Mouse (Mus musculus) cerebellum, adult (tissue): ENCODE data around the gene Kctd10.

ENCODE experiments used
- ATAC-seq: cut with Nextera tagmentation; 2 replicates; pipeline ENCODE4 v1.9.2; 2017; ENCODE audit warnings: mild to moderate bottlenecking, moderate library complexity, mixed read lengths; ENCODE audit not compliant: insufficient number of reproducible peaks, low FRiP score, low TSS enrichment

The Kctd10 gene

DNA sequence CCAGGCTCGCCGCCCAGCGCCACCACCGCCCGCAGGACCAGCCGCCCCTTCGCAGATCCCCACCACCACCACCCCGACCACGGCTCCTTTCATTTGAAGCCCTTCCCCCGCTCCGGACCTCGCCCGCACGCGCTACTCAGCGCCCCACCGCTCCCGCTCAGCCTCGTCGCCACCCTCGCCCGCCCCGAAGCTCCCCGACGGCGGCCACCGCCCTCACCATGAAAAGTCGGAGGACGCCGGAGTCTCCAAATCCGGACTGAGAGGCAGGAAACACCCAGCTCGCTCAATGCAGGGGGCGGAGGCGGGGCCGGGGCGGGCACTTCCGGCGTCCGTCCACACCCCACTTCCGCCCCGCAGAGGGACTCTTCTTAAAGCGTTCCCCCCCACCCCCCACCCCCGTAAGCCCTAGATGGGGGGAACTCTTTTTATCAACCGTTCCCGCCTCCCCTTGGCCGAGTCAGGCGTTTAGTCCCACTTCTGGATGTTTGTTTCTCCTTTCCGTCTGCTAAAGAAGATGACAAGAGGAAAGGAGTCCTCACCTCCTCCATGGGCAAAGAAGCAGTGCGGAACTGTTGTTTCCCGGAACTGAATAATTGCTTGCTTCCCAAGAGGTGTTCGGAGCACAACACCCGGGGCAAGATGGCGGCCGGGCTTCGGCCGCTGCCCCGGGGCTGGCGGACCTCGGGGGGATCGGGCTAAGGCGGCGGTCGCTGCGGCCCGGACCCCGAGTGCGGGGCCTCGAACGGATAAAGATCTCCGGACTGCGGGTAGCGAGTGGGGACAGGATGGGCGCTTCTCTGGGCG lies at the start of gene Kctd10, which contains the start of gene Ube3b:
Kctd10 (minus strand) TSS at position 300 of the 804 bp plus-strand sequence.
Ube3b (plus strand) TSS at position 399 of the 804 bp plus-strand sequence.
- peak; percentile 88 for ATAC-seq

DNA sequence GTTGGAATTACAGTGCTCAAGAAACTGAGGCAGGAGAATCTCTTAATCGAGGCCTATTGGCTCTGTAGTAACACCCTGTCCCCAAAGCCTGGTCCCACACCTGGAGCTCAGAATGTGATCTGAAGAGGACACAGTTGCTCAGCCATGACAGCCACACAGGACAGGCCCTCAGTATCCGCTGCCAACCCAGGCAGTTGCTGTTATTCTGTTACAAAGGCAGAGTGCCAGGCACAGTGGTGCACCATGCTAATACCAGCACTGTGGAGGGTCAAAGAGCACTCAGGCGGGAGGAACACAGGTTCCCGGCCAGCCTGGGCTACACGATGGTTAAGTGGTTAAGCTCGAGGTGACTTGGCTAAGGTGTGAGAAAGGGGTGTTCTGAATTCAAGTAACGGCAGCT lies 49.5 kb upstream of the Kctd10 start:
- no peak for ATAC-seq

DNA sequence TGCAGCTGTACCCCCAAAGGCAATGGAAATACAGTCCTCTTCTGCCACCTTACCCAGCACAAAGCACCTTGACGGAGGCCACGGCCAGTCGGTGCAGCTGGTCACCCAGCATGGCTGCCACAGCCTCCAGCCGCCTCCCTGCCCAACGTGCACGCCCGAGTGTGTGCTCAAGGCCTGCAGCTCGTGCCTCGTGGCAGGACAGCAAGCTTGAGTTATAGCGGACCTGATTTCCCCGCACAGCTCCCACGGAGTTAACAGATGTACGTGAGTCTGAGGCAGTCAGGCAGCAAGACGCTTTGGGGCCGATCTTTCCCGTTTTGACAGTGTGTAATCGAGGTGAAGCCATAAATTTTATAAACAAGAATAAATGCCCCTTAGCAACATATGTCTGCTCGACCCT lies 48.3 kb upstream of the Kctd10 start:
- ATAC-seq: no peak

DNA sequence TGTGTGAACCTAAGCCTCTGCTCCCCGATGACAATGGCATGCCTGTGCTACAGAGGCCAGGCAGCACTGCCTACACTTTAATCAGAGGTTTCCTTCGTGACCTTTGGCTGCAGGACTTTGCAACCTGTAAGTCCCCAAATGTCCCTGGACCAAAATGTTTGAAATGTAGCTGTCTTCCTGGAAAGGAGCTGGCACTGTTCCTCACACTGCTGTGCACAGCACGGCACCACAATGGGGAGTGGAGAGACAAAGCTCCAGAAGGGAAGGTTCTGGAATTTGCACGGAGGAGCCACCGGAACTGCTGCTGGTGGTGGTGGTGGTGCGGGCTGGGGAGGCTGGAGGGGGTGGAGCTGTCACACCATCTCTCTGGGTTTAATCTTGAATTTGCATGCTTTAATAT lies 46.4 kb upstream of the Kctd10 start:
- no peak for ATAC-seq

DNA sequence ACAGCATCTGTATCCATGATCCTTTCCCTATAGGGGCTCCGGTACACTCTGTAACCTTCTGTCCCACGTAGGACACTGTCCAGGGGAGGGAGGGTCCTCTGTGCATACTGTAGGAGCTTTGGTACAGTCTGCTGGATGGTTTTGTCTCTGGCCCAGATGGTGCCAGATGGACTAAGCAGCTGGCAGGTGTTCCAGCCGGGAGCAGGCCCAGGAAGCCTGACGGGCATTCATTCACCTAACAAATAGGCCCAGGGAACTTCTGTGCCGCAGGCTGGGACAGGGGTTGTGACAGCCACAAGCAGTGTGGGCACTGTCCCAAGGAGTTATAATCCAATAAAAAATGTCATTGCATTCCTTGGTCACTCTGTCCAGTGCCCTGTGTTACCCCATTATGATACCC lies 43.7 kb upstream of the Kctd10 start:
- no peak for ATAC-seq

DNA sequence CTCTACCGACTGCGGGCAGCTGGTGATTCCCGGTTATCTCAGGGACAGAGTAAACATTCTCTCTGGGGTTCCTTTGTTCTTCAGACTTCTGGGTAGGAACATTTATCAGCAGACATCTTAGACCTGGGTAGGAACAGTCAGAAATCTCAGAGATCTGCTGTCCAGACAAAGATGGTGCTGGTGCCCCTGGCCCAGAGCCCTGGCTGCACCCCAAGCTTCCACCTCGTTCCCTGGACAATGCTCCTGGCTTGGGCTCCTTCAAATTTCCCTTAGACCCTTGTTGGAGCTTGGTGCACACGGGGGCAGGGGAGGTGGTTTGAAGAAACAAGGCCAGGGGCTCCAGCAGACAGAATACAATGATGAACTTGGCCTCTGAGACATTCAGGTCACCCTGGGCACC lies 42.3 kb upstream of the Kctd10 start:
- ATAC-seq: no peak

DNA sequence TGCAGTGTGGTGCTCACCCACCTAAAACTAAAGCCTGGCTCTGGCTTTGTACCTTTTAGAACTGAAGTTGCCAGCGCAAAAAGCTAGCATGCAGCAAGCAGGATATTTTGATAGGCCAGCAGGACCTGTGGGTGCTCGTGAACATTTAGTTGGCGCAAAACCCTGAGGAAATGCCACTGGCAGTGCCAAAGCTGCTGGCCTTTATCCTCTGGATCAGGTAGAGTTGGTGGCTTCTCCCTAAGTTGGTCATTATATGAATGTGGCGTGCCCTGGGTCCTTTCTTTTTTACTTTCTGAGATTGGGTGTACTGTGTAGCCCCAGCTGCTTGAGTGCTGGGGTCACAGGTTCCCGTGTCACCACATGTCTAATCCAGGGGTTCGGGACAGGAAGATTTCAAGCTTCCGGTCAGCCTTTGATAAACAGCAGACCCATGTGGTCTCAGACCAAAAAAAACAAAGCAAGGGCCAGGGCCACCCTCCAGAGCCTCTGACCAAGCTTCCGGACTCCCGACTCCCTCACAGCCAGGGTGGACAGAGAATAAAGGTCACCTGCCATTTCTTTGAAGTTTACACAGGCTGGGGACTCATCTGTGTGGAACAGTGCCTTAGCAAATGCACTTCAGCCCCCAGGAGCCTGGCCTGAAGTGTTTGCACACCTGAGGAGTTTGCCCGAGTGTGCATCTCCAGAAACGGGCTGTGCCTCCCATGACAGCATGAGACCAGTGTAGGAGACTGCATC lies 41.4 kb upstream of the Kctd10 start:
- no peak for ATAC-seq

DNA sequence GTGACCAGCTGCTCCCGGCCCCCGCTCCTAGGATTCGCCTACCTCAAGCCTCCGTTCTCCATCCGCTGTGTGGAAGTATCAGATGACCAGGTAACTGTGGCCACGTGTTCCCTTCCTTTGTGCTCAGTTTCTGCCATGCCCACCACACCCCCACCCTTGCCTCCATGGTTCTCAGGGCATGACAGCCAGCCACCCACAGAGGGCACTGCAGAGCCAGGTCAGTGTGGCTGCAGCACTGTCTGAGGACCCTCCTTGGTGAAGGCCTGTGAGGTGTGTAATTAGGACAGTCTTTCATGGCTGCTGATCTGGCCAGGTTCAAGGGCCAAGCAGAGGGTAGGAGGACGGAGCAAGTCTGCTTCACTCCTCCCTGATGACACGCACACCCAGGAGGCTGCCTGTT lies 38.2 kb upstream of the Kctd10 start:
- ATAC-seq: no peak

DNA sequence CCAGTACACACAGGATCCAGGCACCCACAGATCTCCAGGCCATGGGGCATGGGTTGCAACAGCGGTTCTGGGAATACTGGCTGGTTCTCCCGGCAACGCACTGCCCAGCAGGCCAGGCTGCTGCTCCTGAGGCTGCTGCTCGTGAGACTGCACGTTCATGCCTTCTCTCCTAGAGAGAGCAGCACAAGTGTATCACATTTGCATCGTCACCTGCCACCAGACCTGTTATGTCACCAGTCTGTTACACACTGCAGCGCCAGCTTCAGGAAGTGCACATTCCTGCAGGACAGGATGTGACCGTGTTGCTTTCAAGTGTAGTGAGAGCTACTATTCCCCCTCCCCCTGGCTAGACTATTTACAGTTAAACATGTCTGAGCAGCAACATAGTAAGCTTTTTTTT lies 36.5 kb upstream of the Kctd10 start:
- ATAC-seq: no peak

DNA sequence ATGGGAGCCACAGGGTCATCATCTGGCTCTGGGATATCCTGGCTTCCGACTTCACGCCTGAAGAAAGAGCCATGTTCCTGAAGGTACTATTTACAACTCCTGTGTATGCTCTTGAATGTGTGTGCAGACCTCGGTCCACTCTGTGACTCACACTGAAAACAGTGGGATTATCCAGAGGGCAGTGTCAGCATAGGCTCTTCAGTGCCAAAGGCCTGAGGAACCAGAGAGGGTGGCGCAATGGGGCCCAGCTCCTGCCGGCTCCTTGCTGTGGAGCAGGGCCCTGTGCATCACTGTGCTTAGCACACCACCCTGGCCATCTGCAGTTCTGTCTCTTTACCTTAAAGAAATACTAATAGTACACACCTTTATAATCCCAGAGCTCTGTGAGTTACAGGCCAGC lies 35.3 kb upstream of the Kctd10 start:
- no peak for ATAC-seq

DNA sequence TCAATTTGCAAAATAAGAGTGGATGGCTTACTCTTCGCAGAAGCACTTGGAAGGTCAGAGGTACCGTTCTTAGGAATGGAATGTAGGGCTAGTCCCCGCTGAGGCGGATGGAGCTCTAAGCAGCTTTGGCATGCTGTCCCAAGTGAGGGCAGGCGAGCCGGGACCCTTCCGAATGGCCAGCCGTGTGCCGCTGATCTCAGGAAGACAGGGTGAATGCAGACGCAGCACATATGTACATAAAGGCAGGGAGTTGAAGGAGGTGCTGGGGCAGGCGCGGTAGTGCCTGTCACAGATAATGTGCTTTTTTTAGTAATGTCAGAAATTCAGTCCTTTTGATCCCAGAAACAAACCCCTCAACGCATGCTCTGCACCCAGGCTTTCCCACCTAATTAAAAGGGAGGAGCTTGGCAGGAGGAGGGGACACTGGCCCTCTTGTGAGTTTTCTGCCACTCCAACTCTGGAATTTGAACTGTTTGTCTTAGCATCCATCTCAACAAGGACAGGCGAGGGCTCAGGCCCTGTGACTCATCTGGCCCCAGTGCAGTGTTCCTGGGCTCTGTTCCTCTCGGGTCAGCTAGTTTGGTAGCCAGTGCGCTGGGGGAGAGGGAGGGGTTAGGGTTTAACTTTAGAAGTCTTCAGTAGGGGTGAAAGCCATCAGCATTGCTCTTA lies 32.9 kb upstream of the Kctd10 start:
- ATAC-seq: no peak

DNA sequence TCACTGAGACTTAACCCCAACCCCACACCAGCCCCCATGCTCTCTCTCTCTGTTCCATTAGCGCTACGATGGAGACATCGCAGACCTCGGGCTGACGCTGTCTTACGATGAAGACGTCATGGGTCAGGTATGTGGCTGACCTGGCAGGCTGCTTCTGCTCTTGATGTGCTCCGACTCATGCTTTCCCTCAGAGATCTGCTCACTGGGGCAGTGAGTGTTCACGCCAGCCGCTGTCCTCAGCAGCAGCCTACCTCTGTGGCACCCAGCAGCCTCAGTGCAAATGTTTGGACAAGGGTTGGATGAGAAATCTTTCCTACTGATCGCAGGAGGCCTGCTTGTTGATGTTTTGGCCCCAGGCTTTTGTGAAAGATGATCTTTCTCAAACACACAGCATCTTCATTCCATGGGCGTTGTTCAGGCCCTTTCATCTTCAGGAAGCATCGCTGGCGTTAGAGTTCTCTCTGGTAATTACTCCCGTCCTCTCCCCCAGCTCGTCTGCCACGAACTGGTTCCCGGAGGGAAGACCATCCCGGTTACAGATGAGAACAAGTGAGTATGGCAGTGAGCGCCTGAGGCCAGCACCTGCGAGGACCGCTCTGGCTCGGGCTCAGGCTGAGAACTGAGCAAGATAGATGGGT lies 32.2 kb upstream of the Kctd10 start:
- ATAC-seq: no peak

DNA sequence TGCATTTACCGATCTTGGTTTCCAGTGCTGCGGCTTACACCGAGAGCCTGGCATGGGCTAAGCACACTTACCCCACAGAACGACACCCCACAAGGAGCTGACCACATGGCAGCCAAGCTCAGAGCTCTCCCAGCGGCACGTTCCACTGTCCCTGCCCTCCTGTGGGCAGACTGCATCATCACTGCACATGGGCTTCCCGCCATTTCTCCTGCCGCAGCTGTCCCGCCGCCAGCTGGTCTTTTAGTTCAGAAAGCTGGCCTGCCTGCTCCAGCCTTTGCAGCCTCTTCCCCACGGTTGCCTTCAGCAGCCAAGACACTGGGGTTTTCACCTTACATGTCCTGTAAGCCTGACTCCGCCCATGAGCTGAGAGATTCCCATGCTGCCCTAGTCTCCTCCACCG lies 30.1 kb upstream of the Kctd10 start:
- no peak for ATAC-seq

DNA sequence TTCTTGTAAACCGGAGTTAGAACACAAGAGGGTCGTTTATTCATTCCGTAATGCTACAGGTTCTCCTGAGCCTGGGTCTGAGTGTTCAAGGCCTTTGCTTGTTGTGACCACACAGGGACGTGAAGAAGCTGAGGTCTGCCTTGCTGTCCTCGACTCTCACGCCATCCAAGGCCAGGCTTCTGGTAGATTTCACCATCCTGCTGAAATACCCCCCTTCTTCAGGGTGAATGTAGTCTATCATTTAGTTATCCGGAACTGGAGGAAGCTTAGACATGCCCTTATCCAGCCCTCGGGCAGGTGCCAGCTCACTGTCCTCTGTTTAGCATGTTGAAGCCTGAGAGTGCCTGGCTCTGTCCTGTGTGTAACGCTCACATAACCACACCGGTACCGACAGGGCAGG lies 28.5 kb upstream of the Kctd10 start:
- ATAC-seq: no peak

DNA sequence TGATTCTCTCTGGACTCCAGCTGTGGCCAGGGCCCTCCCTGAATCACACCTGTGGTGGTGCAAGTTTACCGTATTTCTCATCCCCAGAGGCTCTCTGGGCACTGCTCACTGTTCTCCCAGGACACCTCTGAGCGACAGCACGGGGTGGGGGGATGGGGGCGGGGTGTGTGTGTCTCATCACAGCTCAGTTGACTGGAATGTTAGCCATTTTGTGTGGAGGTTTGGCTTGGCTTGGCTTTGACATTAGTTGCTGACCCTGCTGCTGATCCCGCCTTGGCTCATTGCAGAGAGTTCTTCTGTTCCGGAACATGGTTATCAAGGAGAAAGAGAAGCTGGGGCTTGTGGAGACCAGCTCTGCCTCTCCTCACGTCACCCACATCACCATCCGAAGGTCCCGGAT lies 27.5 kb upstream of the Kctd10 start:
- ATAC-seq: no peak

DNA sequence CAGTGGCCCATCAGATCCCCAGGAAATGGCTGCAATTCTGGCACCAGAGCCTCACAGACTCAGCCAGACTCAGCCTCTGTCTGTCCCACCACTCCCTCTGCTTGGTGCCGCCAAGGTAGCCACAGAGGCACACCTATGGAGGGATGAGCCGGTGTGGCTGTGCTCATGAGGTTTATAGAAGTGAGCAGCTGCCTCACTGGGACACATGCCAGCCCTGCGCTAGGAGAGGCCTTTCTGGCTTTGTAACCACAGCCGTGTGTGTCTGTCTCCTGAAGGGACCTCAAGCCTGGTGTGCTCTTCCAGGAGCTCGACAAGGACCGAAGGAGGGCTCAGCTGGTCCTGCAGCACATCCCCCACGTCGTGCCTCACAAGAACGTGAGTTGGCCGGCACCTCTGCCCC lies 27.0 kb upstream of the Kctd10 start:
- peak; percentile 49; the same call in 1 of the 2 replicates for ATAC-seq

DNA sequence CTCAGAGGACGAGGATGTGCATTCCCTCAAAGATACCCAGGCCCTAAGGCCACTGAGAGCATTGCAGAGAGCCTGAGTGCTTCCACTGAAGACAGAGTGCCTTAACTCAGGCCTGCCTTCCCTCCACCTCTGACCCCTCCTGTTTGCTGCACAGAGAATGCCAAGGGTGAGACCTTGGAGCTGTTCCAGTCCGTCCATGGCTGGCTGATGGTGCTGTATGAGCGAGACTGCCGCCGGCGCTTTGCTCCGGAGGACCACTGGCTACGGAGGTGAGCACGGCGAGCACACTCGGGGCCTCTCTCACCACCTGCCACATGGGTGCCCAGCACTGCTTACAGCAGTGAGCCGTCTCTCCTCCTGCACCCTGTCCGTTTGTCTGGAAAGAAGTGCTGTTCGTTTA lies 26.3 kb upstream of the Kctd10 start:
- no peak for ATAC-seq

DNA sequence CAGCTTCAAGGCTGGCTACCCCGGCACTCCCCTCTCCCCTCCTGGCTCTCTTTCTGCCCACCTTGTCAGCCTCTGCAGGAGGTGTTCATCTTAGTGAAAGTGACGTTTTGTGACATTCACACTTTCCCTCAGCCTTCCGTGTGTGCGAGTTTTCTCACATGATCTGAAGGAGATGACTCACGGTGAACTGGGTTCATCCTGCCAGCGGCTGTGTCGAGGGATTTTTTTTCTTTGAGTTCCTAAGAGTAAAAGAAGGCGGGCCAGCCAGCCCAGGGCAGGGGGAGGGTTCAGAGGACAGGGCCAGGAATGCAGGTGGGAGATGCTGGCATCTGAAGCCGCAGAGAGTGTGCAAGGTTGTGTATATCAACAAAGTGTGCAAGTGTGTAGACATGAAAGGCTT lies 12.9 kb upstream of the Kctd10 start:
- ATAC-seq: no peak

DNA sequence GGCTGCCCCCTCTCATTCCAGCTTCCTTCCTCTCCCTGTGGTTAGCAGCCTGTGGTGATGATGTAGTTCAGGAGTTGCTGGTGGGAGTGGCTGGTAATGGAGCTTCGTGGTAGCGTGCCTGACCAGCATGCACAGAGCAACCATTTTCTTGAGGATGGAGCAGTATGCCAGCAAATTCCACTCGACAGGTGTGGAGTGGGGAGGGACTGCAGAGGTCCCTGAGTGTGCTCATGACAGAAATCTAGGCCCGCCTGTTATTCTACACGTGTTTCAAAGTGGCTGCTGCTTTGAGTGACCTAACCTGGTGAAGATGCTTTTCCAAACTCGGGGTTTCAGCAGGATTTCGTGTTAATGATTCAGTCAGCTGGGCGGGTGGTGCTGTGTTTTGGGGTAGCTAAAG lies 4.1 kb upstream of the Kctd10 start:
- ATAC-seq: no peak

DNA sequence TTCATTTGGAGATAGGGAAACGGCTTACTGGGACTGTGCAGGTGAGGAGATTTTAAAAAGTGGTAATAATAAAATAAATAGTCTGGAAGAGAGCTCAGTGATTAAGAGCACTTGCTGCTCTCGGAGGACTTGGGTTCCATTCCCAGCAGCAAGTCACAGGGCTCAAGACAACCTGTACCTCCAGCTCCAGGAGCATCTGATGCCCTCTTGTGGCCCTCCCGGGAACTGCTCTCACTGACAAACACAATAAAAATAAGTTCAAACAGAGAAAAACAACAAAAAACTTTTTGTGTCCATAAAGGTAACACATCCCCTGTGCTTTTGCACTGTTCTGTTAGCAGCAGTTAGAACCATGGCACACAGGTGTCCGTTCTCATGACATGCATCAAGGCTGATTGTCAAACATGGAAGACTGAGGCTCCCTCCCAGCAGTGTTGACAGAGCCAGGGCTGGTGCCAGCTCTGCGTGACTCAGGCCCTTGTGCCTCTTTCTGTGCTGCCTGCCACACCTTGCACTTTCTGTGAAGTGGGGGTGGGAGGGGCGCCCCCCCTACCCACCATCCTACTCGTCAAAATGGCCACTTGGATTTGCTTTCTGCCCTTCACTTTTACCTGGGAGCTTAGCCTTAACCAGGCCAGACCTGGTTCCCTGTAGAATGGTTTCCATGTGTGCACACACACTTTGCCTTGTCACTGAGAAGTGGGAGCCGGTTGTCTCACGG lies 3.0 kb upstream of the Kctd10 start:
- ATAC-seq: no peak
